Mouse (Mus musculus) intestine, embryonic 14.5 days (tissue): Measurements from ENCODE around the gene Timd2. TPM values are rescaled to one million over a fixed set of nuclear protein-coding genes. Genes with fewer than 3 reads are reported as not detected.
A peak's percentile ranks its signal among the peaks of the same experiment; 100 is the strongest.
"Not testable (repeated sequence)": the region's sequence is repeated elsewhere in the genome, so short reads cannot be mapped to it uniquely, and the experiment has no call there.

ENCODE experiments used
- ATAC-seq: fragments of 200-750 bp; cut with Nextera tagmentation; replicated peaks from 2 replicates; pipeline ENCODE4 v1.8.0; 2017; ENCODE audit warnings: low read depth, moderate number of reproducible peaks, moderate TSS enrichment, moderate library complexity; ENCODE audit not compliant: low FRiP score, low TSS enrichment
- DNase-seq: peaks from one replicate; pipeline ENCODE4 v3.0.0-alpha.2; 2018; ENCODE audit warnings: low spot score
- H3K27ac ChIP-seq: fragments of 300-500 bp; sonication (generic); 2 replicates; pipeline ENCODE4 v1.5.1; 2014; ENCODE audit warnings: low read depth, mild to moderate bottlenecking, control low read depth
- H3K27me3 ChIP-seq: fragments of 300-500 bp; sonication (generic); replicated peaks from 2 replicates; pipeline ENCODE4 v1.6.1; 2014; ENCODE audit warnings: low read length, control low read depth; ENCODE audit not compliant: control insufficient read depth, insufficient read depth
- H3K36me3 ChIP-seq: fragments of 300-500 bp; sonication (generic); 2 replicates; pipeline ENCODE4 v1.6.1; 2014; ENCODE audit warnings: low read length, control low read depth; ENCODE audit not compliant: control insufficient read depth, insufficient read depth
- H3K4me1 ChIP-seq: fragments of 300-500 bp; sonication (generic); replicated peaks from 2 replicates; pipeline ENCODE4 v1.6.1; 2014; ENCODE audit warnings: low read length, control low read depth, mixed read lengths; ENCODE audit not compliant: control insufficient read depth, insufficient read depth
- H3K4me2 ChIP-seq: fragments of 300-500 bp; sonication (generic); 2 replicates; pipeline ENCODE4 v1.6.1; 2014; ENCODE audit warnings: low read length
- H3K4me3 ChIP-seq: fragments of 300-500 bp; sonication (generic); 2 replicates; pipeline ENCODE4 v1.5.1; 2014; ENCODE audit warnings: low read depth, low read length, control low read depth, mixed read lengths
- H3K9ac ChIP-seq: fragments of 300-500 bp; sonication (generic); 2 replicates; pipeline ENCODE4 v1.6.1; 2014; ENCODE audit warnings: mild to moderate bottlenecking, low read length
- H3K9me3 ChIP-seq: fragments of 300-500 bp; sonication (generic); 2 replicates; pipeline ENCODE4 v1.6.1; 2016; ENCODE audit warnings: low read length, control low read depth; ENCODE audit not compliant: control insufficient read depth
- WGBS: fragments of 180-500 bp; shearing (Covaris S2); extraction: QIAGEN DNeasy Blood & Tissue Kit; methylation state at CpG from one replicate; pipeline ENCODE4 v1.1.7; 2014; 5-methylcytosine and 5-hydroxymethylcytosine counted together
- polyA plus RNA-seq: library from polyadenylated mRNA; unstranded; fragments of >200 nt; fragmentation: Nextera tagmentation; extraction: Ambion mirVana; gene quantifications from 2 replicates; pipeline ENCODE4 v1.2.1, GENCODE M21; 2014

Timd2 gene
- polyA plus RNA-seq: 0.09 TPM in 1 of 2 replicates, not detected in the other

DNA sequence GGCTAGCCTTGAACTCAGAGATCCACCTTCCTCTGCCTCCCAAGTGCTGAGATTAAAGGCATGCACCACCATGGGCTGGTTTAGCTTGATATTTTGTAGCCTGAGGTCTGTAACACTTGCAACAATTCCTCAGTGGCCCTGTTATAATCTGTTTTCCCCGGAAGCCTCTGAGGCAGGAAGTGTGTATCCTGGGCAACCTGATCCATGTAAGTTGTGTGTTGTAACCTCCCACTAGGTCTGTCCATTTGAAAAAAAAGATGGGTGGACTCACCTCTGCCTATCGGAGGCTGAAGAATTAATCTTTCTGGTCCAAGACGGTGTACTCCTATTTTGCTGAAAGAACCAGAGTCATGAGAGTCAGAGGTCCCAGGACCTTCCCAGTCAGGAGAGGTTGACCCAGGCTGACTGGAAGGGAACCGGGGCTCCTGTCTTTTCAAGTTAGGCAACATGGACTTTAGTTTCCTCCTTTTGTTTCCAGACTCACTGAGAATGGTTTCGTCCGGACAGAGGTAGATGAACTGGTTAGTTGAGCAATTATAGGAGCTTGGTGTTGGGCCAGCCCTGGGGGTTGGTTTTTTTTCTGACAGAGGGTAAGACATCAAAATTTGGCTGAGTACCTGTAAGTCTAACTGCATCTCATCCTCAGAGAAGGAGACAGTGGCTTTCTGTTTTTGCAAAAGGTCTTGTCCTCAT lies at the start of gene Timd2:
Gene Timd2 (minus strand): TSS at position 398 of the 693 bp plus-strand sequence.
- 76% methylated on average over 6 of the region's 6 CpGs for whole genome bisulfite sequencing
- no peaks in the 10 kb centered on the region for H3K36me3 ChIP-seq

DNA sequence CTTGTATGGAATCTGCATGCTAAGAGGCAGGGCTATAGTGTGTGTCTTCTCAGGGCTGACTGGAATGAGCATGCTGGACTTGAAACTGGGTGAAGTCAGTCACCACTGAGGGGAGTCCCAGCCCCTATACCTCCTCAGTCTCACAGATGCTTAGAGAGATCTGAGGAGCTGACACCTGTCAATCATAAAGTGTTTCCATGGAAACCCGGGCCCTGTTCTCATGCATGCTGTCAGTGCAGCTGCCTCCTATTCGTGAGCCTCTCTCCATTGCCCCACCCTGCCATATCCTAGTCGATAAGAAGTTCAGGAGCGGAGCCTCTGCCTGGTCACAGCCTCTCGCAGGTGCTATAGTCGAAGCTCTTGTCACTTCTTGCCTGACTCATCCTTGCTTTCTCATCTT lies 48.9 kb upstream of the Timd2 start:
- DNase-seq, H3K27ac ChIP-seq, H3K36me3 ChIP-seq, H3K4me3 ChIP-seq, H3K9me3 ChIP-seq, H3K9ac ChIP-seq, ATAC-seq, H3K4me2 ChIP-seq, H3K27me3 ChIP-seq, H3K4me1 ChIP-seq: not testable (repeated sequence)
- WGBS: 86% methylated on average over 6 of the region's 6 CpGs

More for the DNA sequence above, at the start of gene Timd2:
- no peaks in the 10 kb centered on the region for H3K9me3 ChIP-seq
- H3K4me1 ChIP-seq: no peaks in the 10 kb centered on the region
- DNase-seq (no peak), ATAC-seq (no peak)
- H3K4me2 ChIP-seq: no peak within 1 kb of the TSS
- H3K27ac ChIP-seq: no peak within 1 kb of the TSS
- no peaks in the 10 kb centered on the region for H3K27me3 ChIP-seq
- H3K9ac ChIP-seq: no peak within 1 kb of the TSS
- no peak within 1 kb of the TSS for H3K4me3 ChIP-seq

DNA sequence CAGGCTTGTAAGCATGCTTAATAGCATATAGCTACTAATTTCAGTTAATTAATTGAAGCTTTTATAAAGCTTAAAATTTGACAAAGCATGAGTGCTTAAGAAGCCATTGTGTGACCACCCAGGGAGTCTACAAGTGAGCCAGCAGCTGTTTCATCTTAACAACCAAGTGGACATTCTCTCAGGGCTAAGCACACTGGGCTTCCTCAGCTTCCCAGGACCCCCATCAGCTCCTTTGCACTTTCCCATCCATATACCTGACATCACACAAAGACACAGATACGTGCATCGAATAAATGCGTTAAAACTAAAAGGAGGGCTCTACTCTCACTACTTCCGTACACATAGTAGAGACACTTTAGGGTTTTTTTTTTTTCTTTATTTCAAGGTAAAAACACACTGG lies 47.8 kb upstream of the Timd2 start:
- no peak overlapping the region for H3K9ac ChIP-seq
- ATAC-seq: no peak
- no peaks in the 10 kb centered on the region for H3K36me3 ChIP-seq
- WGBS: 42% methylated on average over 4 of the region's 4 CpGs
- no peak for DNase-seq
- no peaks in the 10 kb centered on the region; the same call in 1 of the 2 replicates for H3K4me1 ChIP-seq
- H3K27me3 ChIP-seq: no peaks in the 10 kb centered on the region
- H3K9me3 ChIP-seq: no peaks in the 10 kb centered on the region
- no peak overlapping the region for H3K4me3 ChIP-seq
- no peak overlapping the region for H3K27ac ChIP-seq
- no peak overlapping the region for H3K4me2 ChIP-seq

DNA sequence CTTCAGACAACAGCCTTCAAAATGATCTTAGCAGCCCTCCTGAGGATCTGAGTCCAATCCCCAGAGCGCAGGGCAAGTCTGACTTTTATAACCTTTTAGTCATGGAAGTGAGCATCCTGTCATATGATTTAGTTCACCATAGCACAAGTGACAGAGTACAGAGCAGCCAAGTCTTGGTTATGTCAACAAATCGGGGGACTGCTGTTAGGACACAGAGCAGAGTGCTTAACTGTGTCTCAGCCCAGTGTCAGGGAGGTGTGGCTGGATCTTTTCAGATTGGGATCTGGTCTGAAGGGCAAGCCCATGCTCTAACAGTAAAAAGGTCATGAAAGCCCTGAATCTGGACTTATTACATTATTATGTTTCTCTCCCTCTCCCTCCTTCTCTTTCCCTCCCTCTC lies 46.8 kb upstream of the Timd2 start:
- H3K9ac ChIP-seq: no peak overlapping the region
- no peak for DNase-seq
- WGBS: 30% methylated on average over 2 of the region's 2 CpGs
- H3K4me1 ChIP-seq: no peaks in the 10 kb centered on the region; the same call in 1 of the 2 replicates
- H3K4me3 ChIP-seq: no peak overlapping the region
- no peaks in the 10 kb centered on the region for H3K9me3 ChIP-seq
- H3K36me3 ChIP-seq: no peaks in the 10 kb centered on the region
- H3K4me2 ChIP-seq: no peak overlapping the region
- no peak overlapping the region for H3K27ac ChIP-seq
- H3K27me3 ChIP-seq: no peaks in the 10 kb centered on the region
- ATAC-seq: 0 out of 2 replicates have a peak, but pooled peaks have one; percentile 53

DNA sequence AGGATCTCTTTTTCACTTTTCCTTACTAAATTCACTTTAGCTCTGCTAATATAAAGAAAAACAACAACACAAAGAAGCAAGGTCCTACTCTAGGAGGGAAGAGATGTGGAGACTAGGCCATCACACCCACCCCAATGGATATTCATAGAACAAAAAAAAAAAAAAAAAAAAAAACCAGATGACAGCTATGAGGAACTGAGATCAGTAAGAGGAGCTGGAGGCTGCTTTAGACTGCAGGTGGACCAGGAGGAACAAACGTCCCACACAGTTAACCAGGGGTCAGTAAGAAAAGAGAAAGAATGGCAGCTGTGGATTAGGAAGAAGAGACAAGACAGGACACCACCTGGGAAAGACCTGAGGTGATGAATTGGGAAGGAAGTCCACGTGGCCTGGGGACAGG lies 41.1 kb upstream of the Timd2 start:
- no peak overlapping the region for H3K4me3 ChIP-seq
- 49% methylated on average over 2 of the region's 2 CpGs for WGBS

GRCm38 (mm10) chr11:46741716-46742115 lies 34.9 kb upstream of the Timd2 start:
- no peaks in the 10 kb centered on the region for H3K27me3 ChIP-seq
- no peak for DNase-seq
- WGBS: 78% methylated on average over 3 of the region's 3 CpGs
- no peak overlapping the region for H3K4me2 ChIP-seq
- H3K36me3 ChIP-seq: no peaks in the 10 kb centered on the region
- no peak overlapping the region for H3K9ac ChIP-seq
- H3K9me3 ChIP-seq: no peaks in the 10 kb centered on the region
- no peak overlapping the region for H3K4me3 ChIP-seq
- no peaks in the 10 kb centered on the region for H3K4me1 ChIP-seq
- H3K27ac ChIP-seq: no peak overlapping the region
- no peak for ATAC-seq

More for the DNA sequence above, 41.1 kb upstream of the Timd2 start:
- Histone ChIP-seq H3K9ac (no peak overlapping the region), H3K27me3 (no peaks in the 10 kb centered on the region), H3K36me3 (no peaks in the 10 kb centered on the region), H3K27ac (no peak overlapping the region), H3K4me2 (no peak overlapping the region), H3K4me1 (no peaks in the 10 kb centered on the region), H3K9me3 (no peaks in the 10 kb centered on the region)
- ATAC-seq: no peak
- no peak for DNase-seq

DNA sequence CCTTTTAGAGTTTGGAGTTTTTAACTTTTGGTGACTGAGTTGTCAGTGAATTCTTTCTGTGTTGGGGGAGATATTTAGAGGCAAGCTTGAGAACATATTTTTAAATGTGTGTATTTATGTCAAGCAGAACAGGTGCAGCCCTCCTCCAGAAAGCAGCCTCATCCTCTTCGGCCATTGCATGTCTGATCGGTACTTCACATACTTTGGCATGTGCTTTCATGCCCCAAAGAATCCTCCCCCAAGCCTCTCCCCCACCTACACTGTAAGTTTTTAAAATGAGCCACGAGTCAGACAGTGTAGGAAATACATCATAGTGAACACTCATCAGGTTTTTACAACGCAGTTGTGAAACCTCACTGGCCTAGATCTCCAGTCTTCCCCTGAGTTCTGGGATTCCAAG lies 34.0 kb upstream of the Timd2 start:
- no peaks in the 10 kb centered on the region for H3K9me3 ChIP-seq
- no peak overlapping the region for H3K27ac ChIP-seq
- ATAC-seq: no peak
- WGBS: 85% methylated on average over 4 of the region's 4 CpGs
- DNase-seq: no peak
- H3K4me1 ChIP-seq: no peaks in the 10 kb centered on the region
- H3K36me3 ChIP-seq: no peaks in the 10 kb centered on the region
- H3K27me3 ChIP-seq: no peaks in the 10 kb centered on the region
- H3K4me3 ChIP-seq: no peak overlapping the region
- H3K9ac ChIP-seq: no peak overlapping the region
- no peak overlapping the region for H3K4me2 ChIP-seq

DNA sequence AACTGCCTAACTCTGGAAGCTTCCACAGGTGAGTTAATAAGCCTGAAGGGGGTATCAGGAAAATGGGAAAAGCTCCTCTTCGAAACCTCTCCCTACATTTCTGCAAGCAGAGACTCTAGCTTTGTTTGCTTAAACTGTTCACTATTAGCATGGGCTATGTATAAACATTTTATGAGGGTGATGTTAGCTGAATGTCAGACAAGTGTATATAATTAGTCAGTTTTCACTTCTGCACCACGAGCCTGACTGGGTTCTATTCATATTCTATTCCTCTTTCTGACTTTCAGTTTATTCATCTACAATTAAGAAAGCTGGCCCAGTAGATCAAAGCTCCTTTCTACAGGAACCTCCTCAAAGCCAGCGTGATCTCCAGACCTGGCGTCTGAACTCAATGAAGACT lies 32.6 kb upstream of the Timd2 start:
- 58% methylated on average over 4 of the region's 4 CpGs for WGBS
- no peak overlapping the region for H3K4me3 ChIP-seq
- no peaks in the 10 kb centered on the region for H3K36me3 ChIP-seq
- no peak overlapping the region for H3K9ac ChIP-seq
- no peaks in the 10 kb centered on the region for H3K4me1 ChIP-seq
- H3K27ac ChIP-seq: no peak overlapping the region
- H3K27me3 ChIP-seq: no peaks in the 10 kb centered on the region
- no peaks in the 10 kb centered on the region for H3K9me3 ChIP-seq
- no peak for DNase-seq
- H3K4me2 ChIP-seq: no peak overlapping the region
- ATAC-seq: no peak

DNA sequence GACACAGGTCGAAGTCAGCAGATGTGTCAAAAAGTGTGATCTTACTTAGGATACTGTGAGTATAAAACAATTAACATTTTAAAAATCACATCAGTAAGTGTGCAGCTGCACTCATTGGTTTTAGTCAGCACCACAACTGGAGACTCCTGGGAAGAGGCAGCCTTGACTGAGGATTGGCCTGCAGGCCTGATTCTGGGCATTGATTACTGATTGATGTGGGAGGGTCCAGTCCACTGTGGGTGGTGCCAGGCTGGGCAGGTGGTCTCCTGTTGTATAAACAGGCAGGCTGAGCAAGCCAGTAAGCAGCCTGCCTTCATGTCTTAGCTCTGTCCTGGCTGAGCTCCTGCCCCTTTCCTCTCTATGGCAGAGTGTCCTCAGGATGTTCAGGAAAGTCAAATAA lies 28.2 kb upstream of the Timd2 start, which contains the start of gene Havcr1:
Gene Havcr1 (plus strand): TSS at position 5 of the 400 bp plus-strand sequence.
- not testable (repeated sequence) for H3K4me1 ChIP-seq, H3K27ac ChIP-seq, H3K27me3 ChIP-seq, H3K9me3 ChIP-seq, H3K9ac ChIP-seq, H3K4me3 ChIP-seq, DNase-seq, H3K4me2 ChIP-seq, H3K36me3 ChIP-seq
- 0 out of 2 replicates have a peak, but pooled peaks have one; percentile 36 for ATAC-seq
- WGBS: 87% methylated on average over 1 of the region's 1 CpGs
